Mouse (Mus musculus): ENCODE results near the gene Helt. TPM values are rescaled to one million over a fixed set of nuclear protein-coding genes. Genes with fewer than 3 reads are reported as not detected.
"Not testable (repeated sequence)": the region's sequence is repeated elsewhere in the genome, so short reads cannot be mapped to it uniquely, and the experiment has no call there.

The Helt gene
- polyA plus RNA-seq, 1 experiment from 2014 or later, result not detected

DNA sequence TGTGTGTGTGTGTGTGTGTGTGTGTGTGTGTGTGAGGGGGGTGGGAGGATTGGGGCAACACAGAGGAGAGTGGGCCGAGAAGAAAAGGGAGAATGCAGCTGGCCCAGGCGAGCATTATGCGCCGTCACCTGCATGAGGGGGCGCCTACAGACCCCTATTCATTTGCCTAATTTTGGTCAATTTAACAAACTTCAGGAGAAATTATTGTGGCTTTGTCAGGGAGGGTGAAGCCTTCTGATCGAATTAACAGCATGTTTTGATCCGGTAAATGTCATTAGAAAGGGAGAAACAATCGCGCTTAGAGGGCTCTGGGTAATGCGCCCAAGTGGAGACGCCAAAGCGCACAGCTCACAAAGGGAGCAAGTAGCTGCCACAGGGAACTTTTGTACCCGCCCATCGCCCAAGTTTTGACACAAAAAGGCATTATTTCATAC is 647 bp upstream of the Helt start:
- WGBS, result under 1% methylated on average over 14 of the region's 14 CpGs
- Histone ChIP-seq H3K4me1 (replicated peaks) (0 out of 2 replicates have a peak, but pooled peaks cover 2% of the 10 kb centered on the region), H3K27me3 (replicated peaks) (peaks cover 83% of the 10 kb centered on the region), H3K36me3 (no peaks in the 10 kb centered on the region), H3K4me3 (replicated peaks) (no peak overlapping the region), H3K27ac (no peak overlapping the region), H3K4me2 (replicated peaks) (no peak overlapping the region), H3K9ac (no peak overlapping the region), H3K9me3 (no peaks in the 10 kb centered on the region)
- ATAC-seq, result no peak

- Histone ChIP-seq H3K9ac (no peak overlapping the region), H3K27ac (no peak overlapping the region), H3K9me3 (no peaks in the 10 kb centered on the region), H3K4me3 (replicated peaks) (no peak overlapping the region), H3K36me3 (no peaks in the 10 kb centered on the region), H3K27me3 (replicated peaks) (peaks cover 78% of the 10 kb centered on the region), H3K4me1 (replicated peaks) (0 out of 2 replicates have a peak, but pooled peaks cover 2% of the 10 kb centered on the region), H3K4me2 (replicated peaks) (no peak overlapping the region)
- WGBS, result 1% methylated on average over 16 of the region's 16 CpGs
- no peak for ATAC-seq
Measured at GRCm38 (mm10) chr8:46293741-46294151, 725 bp downstream of the Helt start.

DNA sequence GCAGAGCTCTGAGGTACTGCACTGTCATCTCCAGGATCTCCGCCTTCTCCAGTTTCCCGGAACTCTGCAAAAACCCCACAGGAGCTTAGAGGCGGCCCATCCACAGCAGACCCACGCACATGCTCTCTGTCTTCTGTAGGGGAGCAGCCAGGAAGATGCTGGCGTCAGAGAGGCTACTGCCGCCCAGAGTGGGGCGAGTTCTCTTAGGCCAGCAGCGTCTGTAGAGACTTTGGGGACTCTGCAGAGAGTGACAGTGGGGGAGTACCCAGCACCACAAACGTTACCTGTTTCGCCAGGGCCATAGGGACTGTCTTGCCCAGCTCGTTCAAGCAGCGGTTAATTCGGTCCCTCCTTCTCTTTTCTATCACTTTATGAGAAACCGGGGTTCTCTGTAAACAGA is 1.3 kb downstream of the Helt start:
- Histone ChIP-seq H3K27ac (no peak overlapping the region), H3K4me2 (replicated peaks) (no peak overlapping the region), H3K4me3 (replicated peaks) (no peak overlapping the region), H3K36me3 (no peaks in the 10 kb centered on the region), H3K9ac (no peak overlapping the region), H3K4me1 (replicated peaks) (0 out of 2 replicates have a peak, but pooled peaks cover 2% of the 10 kb centered on the region), H3K27me3 (replicated peaks) (peaks cover 78% of the 10 kb centered on the region), H3K9me3 (no peaks in the 10 kb centered on the region)
- no peak for ATAC-seq
- WGBS, result 3% methylated on average over 14 of the region's 14 CpGs

GRCm38 (mm10) chr8:46291931-46292675 is 2.4 kb downstream of the Helt start:
- 2% methylated on average over 33 of the region's 33 CpGs for WGBS
- peak overlapping the region; percentile 35; the same call in 1 of the 2 replicates for H3K4me2 ChIP-seq (replicated peaks)
- H3K9me3 ChIP-seq, result no peaks in the 10 kb centered on the region
- H3K9ac ChIP-seq, result no peak overlapping the region
- no peaks in the 10 kb centered on the region for H3K36me3 ChIP-seq
- 0 out of 2 replicates have a peak, but pooled peaks cover 2% of the 10 kb centered on the region for H3K4me1 ChIP-seq (replicated peaks)
- peaks cover 71% of the 10 kb centered on the region for H3K27me3 ChIP-seq (replicated peaks)
- no peak for ATAC-seq
- no peak overlapping the region for H3K27ac ChIP-seq
- H3K4me3 ChIP-seq (replicated peaks), result no peak overlapping the region

DNA sequence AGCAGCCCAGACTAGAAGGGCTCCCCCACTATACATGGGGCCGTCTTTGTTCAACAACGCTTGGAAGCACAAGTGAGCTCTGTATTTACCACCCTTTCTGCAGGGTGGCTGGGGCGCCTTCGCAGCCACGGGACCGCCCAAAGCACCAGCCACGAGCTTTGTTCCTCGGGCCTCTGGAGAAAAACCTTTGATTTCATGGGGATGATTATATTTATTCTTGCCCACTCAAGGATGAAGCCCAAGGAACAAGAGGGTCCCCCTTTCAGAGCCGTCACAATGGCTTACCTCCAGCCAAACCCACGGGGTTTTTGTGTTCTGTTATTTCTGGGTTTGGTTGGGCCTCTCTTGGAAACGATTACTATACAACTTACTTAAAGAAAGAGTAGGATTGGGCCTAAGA is 5.2 kb downstream of the Helt start:
- no peak overlapping the region for H3K27ac ChIP-seq
- H3K36me3 ChIP-seq, result no peaks in the 10 kb centered on the region
- no peak for ATAC-seq
- H3K9ac ChIP-seq, result no peak overlapping the region
- no peak overlapping the region for H3K4me3 ChIP-seq (replicated peaks)
- WGBS, result 46% methylated on average over 11 of the region's 11 CpGs
- no peaks in the 10 kb centered on the region for H3K9me3 ChIP-seq
- no peak overlapping the region for H3K4me2 ChIP-seq (replicated peaks)
- peaks cover 43% of the 10 kb centered on the region for H3K27me3 ChIP-seq (replicated peaks)
- H3K4me1 ChIP-seq (replicated peaks), result 0 out of 2 replicates have a peak, but pooled peaks cover 2% of the 10 kb centered on the region

DNA sequence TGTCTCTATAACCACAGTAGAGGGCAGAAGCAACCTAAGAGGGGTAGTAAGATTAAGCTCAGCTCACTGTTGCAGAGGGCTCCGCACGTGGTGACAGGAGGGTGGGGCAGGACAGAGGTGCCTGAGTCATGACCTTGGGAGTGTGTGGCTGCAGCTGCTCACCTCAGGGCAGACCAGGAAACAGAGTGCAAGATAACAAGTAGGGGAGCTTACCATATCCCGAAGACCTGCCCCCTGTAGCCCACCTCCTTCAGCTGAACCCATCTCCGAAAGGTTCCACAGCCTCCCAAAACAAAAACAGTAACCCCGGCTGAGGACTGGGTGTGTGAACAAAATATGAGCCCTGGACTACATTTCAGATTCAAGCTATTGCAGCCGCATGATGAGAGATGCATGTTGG is 6.5 kb downstream of the Helt start:
- Histone ChIP-seq H3K4me3 (replicated peaks) (no peak overlapping the region), H3K9me3 (no peaks in the 10 kb centered on the region), H3K9ac (no peak overlapping the region), H3K4me1 (replicated peaks) (0 out of 2 replicates have a peak, but pooled peaks cover 2% of the 10 kb centered on the region), H3K27ac (no peak overlapping the region), H3K4me2 (replicated peaks) (no peak overlapping the region), H3K27me3 (replicated peaks) (peaks cover 31% of the 10 kb centered on the region), H3K36me3 (no peaks in the 10 kb centered on the region)
- ATAC-seq, result no peak
- 90% methylated on average over 6 of the region's 6 CpGs for WGBS

DNA sequence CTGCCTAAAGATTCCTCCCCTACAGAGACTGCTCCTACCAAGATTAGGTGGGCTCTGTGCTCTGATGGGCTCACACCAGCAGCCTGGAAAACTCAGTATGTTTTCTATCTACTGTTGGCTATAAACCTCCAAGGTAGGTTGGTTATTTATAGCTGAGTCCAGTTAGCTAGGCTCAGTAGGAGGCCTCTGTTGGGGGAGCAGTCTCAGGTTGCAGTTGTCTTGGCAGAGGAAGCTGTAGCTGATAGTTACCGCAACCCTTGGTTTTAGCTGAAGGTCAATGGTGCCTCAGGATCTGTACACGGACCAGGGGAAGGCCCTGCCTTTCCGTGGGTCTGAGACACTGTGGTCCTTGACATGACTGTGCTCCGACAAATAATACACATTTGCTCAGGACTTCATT is 8.5 kb downstream of the Helt start:
- H3K27ac ChIP-seq, result no peak overlapping the region
- no peaks in the 10 kb centered on the region for H3K4me1 ChIP-seq (replicated peaks)
- no peak overlapping the region for H3K4me3 ChIP-seq (replicated peaks)
- H3K4me2 ChIP-seq (replicated peaks), result no peak overlapping the region
- WGBS, result 75% methylated on average over 4 of the region's 4 CpGs
- no peaks in the 10 kb centered on the region for H3K9me3 ChIP-seq
- peaks cover 10% of the 10 kb centered on the region for H3K27me3 ChIP-seq (replicated peaks)
- no peak for ATAC-seq
- H3K36me3 ChIP-seq, result no peaks in the 10 kb centered on the region
- H3K9ac ChIP-seq, result no peak overlapping the region

DNA sequence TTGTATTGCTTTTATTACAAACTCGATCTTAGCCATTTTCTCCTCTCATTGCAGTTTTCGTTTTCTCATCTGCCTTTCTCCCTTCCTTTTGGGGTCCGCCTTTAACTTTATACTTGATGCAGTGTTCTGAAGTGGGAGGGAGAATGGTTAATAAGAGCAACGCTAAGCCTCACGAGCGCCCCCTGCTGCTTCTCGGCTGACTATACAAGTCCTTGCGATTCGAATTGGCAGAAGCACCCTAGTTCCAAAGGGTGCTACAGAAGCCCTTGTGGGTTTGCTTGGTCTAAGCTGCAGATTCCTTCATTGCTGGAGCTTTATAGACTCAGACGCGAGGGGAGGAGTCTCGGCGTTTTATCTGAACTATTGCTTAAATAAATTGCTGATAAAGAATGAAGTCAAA is 12.9 kb downstream of the Helt start:
- H3K4me1 ChIP-seq (replicated peaks), result no peaks in the 10 kb centered on the region
- WGBS, result 13% methylated on average over 13 of the region's 13 CpGs
- H3K4me3 ChIP-seq (replicated peaks), result no peak overlapping the region
- peak; percentile 83; the same call in 1 of the 2 replicates for ATAC-seq
- no peak overlapping the region for H3K9ac ChIP-seq
- H3K9me3 ChIP-seq, result no peaks in the 10 kb centered on the region
- no peaks in the 10 kb centered on the region; the same call in 1 of the 2 replicates for H3K27me3 ChIP-seq (replicated peaks)
- no peak overlapping the region for H3K4me2 ChIP-seq (replicated peaks)
- no peaks in the 10 kb centered on the region for H3K36me3 ChIP-seq
- H3K27ac ChIP-seq, result no peak overlapping the region

- Histone ChIP-seq H3K27ac (no peak overlapping the region), H3K4me3 (replicated peaks) (no peak overlapping the region), H3K9ac (no peak overlapping the region), H3K9me3 (no peaks in the 10 kb centered on the region), H3K4me1 (replicated peaks) (no peaks in the 10 kb centered on the region), H3K36me3 (no peaks in the 10 kb centered on the region), H3K4me2 (replicated peaks) (no peak overlapping the region), H3K27me3 (replicated peaks) (no peaks in the 10 kb centered on the region; the same call in 1 of the 2 replicates)
- 77% methylated on average over 14 of the region's 14 CpGs for WGBS
- ATAC-seq, result no peak
Measured at GRCm38 (mm10) chr8:46276939-46277338, 17.5 kb downstream of the Helt start.

- Histone ChIP-seq H3K36me3 (no peaks in the 10 kb centered on the region), H3K4me1 (replicated peaks) (no peaks in the 10 kb centered on the region), H3K4me2 (replicated peaks) (no peak overlapping the region), H3K4me3 (replicated peaks) (no peak overlapping the region), H3K9me3 (no peaks in the 10 kb centered on the region), H3K9ac (no peak overlapping the region), H3K27me3 (replicated peaks) (no peaks in the 10 kb centered on the region), H3K27ac (no peak overlapping the region)
- 62% methylated on average over 6 of the region's 6 CpGs for WGBS
- no peak for ATAC-seq
Measured at GRCm38 (mm10) chr8:46270741-46271140, 23.7 kb downstream of the Helt start.

DNA sequence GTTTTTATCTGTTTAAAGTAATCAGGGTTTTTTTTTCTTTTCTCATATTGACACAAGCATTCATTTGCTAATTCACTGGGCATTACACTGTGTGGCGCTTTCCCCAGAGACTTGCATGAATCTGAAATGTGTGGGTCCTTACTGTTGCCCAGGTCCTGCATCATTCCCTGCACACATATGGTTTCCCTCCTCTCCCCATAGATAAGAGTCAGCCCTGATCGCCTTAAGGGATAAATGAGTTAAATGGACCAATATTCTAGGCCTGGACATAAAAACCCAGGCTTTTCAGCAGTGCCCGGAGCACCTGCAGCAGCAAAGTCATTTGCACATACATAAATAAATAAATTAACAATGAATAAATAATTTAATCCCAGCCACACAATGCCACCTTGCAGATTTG is 24.3 kb downstream of the Helt start:
- Histone ChIP-seq H3K27me3 (replicated peaks) (no peaks in the 10 kb centered on the region), H3K36me3 (no peaks in the 10 kb centered on the region), H3K27ac (no peak overlapping the region), H3K4me3 (replicated peaks) (no peak overlapping the region), H3K9me3 (no peaks in the 10 kb centered on the region), H3K9ac (no peak overlapping the region), H3K4me1 (replicated peaks) (no peaks in the 10 kb centered on the region), H3K4me2 (replicated peaks) (no peak overlapping the region)
- WGBS, result 74% methylated on average over 3 of the region's 3 CpGs
- no peak for ATAC-seq

DNA sequence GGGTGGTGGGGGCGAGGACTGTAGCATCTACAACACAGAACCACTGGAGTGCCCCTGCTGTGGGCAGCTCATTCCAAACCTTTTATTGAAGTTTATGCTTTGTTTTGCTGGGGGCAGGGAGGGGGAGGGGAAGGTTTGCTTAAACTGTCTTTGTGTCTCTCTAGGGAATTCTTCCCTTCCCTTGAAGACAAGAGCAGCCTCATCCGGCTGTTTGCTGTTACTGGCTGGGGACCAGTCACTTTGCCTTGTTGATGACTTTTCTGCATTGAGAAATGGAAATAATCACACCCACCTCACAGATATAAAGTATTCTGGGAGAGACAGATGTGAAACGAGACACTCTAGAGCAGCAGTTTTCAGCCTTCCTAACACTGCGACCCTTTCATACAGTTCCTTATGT is 27.7 kb downstream of the Helt start:
- H3K36me3 ChIP-seq, result no peaks in the 10 kb centered on the region
- no peak overlapping the region for H3K4me3 ChIP-seq (replicated peaks)
- no peaks in the 10 kb centered on the region for H3K27me3 ChIP-seq (replicated peaks)
- no peaks in the 10 kb centered on the region for H3K9me3 ChIP-seq
- H3K27ac ChIP-seq, result no peak overlapping the region
- 57% methylated on average over 4 of the region's 4 CpGs for WGBS
- no peaks in the 10 kb centered on the region for H3K4me1 ChIP-seq (replicated peaks)
- no peak overlapping the region for H3K4me2 ChIP-seq (replicated peaks)
- ATAC-seq, result no peak
- no peak overlapping the region for H3K9ac ChIP-seq

DNA sequence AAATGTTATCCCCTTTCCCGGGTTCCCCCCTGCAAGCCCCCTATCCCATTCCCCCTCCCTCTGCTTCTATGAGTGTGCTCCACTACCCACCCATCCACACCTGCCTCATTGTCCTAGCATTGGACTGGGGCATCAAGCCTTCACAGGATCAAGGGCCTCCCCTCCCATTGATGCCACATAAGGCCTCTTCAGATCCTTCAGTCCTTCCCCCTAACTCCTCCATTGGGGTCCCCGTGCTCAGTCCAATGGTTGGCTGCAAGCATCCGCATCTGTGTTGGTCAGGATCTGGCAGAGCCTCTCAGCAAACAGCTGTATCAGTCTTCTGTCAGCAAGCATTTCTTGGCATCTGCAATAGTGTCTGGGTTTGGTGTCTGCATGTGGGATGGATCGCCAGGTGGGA is 30.3 kb downstream of the Helt start:
- H3K9me3 ChIP-seq; H3K36me3 ChIP-seq; H3K4me3 ChIP-seq (replicated peaks); ATAC-seq; H3K27me3 ChIP-seq (replicated peaks); H3K9ac ChIP-seq; H3K4me2 ChIP-seq (replicated peaks); H3K27ac ChIP-seq; H3K4me1 ChIP-seq (replicated peaks): not testable (repeated sequence)
- 86% methylated on average over 4 of the region's 4 CpGs for WGBS
